Mouse (Mus musculus): ENCODE measurements around the gene Dynlt1a. TPM values are rescaled to one million over a fixed set of nuclear protein-coding genes. Genes with fewer than 3 reads are reported as not detected.
"Not testable (repeated sequence)": the region's sequence is repeated elsewhere in the genome, so short reads cannot be mapped to it uniquely, and the experiment has no call there.

Dynlt1a gene
- polyA plus RNA-seq, 1 experiment from 2014 or later = 47.9 TPM

DNA sequence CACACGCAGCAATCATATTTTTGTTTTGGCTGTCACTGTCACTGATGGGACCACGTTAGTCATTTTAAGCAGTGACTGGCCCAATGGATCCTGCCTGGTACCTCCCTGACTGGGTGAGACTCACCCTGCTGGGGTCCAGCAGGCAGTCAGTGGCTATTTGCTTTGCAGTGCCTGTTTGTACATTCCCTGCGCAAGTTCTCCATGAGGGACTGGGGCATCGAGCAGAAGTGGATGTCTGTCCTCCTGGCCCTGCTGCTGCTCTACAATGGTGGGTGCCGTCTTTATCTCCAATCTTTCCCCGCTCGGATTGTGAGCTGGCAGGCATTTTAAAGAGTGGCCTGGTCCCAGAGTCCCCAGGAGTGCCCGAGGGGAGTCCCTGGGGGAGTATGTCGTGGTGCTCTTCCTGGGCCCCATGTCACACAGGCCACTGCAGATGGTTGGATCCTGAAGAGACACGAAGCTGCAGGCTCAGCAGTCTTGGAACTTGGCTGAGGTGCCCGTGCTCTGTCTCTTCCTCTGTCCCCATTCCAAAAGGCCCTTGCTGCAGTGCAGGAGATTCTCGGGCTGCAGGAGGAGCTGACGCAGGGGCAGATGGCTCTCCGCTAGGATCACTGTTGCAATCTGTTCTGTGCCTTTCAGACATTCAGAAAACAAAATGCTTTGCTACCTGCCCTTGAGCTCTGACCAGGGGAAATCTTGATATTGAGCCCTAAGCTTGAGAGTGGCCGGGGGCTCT, 20.1 kb downstream of the Dynlt1a start:
- not testable (repeated sequence) for ATAC-seq; H3K9me3 ChIP-seq (ENCODE audit: control insufficient read depth, low read length)
- WGBS = 95% methylated on average over 7 of the region's 15 CpGs

GRCm38 (mm10) chr17:6293882-6294281, 23.4 kb downstream of the Dynlt1a start:
- not testable (repeated sequence) for H3K4me2 ChIP-seq (ENCODE audit: low read length); H3K9me3 ChIP-seq (ENCODE audit: control insufficient read depth, low read length); H3K36me3 ChIP-seq (ENCODE audit: control insufficient read depth, insufficient read depth, low read length); H3K27ac ChIP-seq (ENCODE audit: low read depth, low read length); H3K4me1 ChIP-seq (ENCODE audit: control insufficient read depth, insufficient read depth, low read depth, low read length); H3K27me3 ChIP-seq (replicated peaks; ENCODE audit: control insufficient read depth, insufficient read depth, low read length); H3K4me3 ChIP-seq (ENCODE audit: low read length); ATAC-seq; H3K9ac ChIP-seq (ENCODE audit: low read depth, low read length)
- no CpG with 5 or more reads among the region's 5 CpGs for WGBS

More for the DNA sequence above, 20.1 kb downstream of the Dynlt1a start:
- not testable (repeated sequence) for H3K4me2 ChIP-seq (ENCODE audit: low read length); H3K27me3 ChIP-seq (replicated peaks; ENCODE audit: control insufficient read depth, insufficient read depth, low read length); H3K4me3 ChIP-seq (ENCODE audit: low read length); H3K4me1 ChIP-seq (ENCODE audit: control insufficient read depth, insufficient read depth, low read depth, low read length); H3K27ac ChIP-seq (ENCODE audit: low read depth, low read length); H3K9ac ChIP-seq (ENCODE audit: low read depth, low read length); H3K36me3 ChIP-seq (ENCODE audit: control insufficient read depth, insufficient read depth, low read length)

- H3K4me1 ChIP-seq (ENCODE audit: control insufficient read depth, insufficient read depth, low read depth, low read length); H3K9me3 ChIP-seq (ENCODE audit: control insufficient read depth, low read length); H3K4me2 ChIP-seq (ENCODE audit: low read length); H3K36me3 ChIP-seq (ENCODE audit: control insufficient read depth, insufficient read depth, low read length); H3K4me3 ChIP-seq (ENCODE audit: low read length); ATAC-seq; H3K27ac ChIP-seq (ENCODE audit: low read depth, low read length); H3K9ac ChIP-seq (ENCODE audit: low read depth, low read length); H3K27me3 ChIP-seq (replicated peaks; ENCODE audit: control insufficient read depth, insufficient read depth, low read length): not testable (repeated sequence)
- 92% methylated on average over 7 of the region's 12 CpGs for WGBS
Measured at GRCm38 (mm10) chr17:6289045-6289444, 28.3 kb downstream of the Dynlt1a start.

DNA sequence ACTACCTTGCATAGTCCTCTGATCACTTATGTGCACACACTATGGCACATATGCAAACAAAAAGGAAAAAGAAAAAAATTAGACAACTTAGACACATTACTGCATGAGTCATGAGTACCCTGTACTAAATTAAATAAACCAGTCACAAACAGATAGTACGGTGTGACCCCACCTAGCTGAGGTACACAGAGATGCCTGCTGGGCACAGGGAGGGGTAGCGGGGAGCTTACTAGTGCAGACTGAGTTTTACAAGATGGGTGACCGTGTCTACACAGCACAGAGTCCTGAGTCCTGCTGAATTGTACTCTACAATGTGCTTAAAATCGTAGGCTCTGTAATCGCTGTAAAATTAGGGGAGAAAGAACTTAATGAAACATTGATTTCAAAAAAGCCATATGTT, 31.1 kb downstream of the Dynlt1a start:
- H3K27ac ChIP-seq (ENCODE audit: low read depth, low read length); H3K4me1 ChIP-seq (ENCODE audit: control insufficient read depth, insufficient read depth, low read depth, low read length); H3K4me2 ChIP-seq (ENCODE audit: low read length); H3K27me3 ChIP-seq (replicated peaks; ENCODE audit: control insufficient read depth, insufficient read depth, low read length); ATAC-seq; H3K4me3 ChIP-seq (ENCODE audit: low read length); H3K9me3 ChIP-seq (ENCODE audit: control insufficient read depth, low read length); H3K36me3 ChIP-seq (ENCODE audit: control insufficient read depth, insufficient read depth, low read length); H3K9ac ChIP-seq (ENCODE audit: low read depth, low read length): not testable (repeated sequence)
- WGBS = 94% methylated on average over 5 of the region's 5 CpGs

GRCm38 (mm10) chr17:6283137-6283536, 34.2 kb downstream of the Dynlt1a start:
- WGBS = 96% methylated on average over 7 of the region's 10 CpGs
- H3K27ac ChIP-seq (ENCODE audit: low read depth, low read length) = not testable (repeated sequence)

GRCm38 (mm10) chr17:6280513-6280912, 36.8 kb downstream of the Dynlt1a start:
- H3K27ac ChIP-seq (ENCODE audit: low read depth, low read length); ATAC-seq; H3K27me3 ChIP-seq (replicated peaks; ENCODE audit: control insufficient read depth, insufficient read depth, low read length); H3K4me1 ChIP-seq (ENCODE audit: control insufficient read depth, insufficient read depth, low read depth, low read length); H3K4me2 ChIP-seq (ENCODE audit: low read length); H3K36me3 ChIP-seq (ENCODE audit: control insufficient read depth, insufficient read depth, low read length); H3K9me3 ChIP-seq (ENCODE audit: control insufficient read depth, low read length); H3K4me3 ChIP-seq (ENCODE audit: low read length); H3K9ac ChIP-seq (ENCODE audit: low read depth, low read length): not testable (repeated sequence)
- WGBS = 94% methylated on average over 15 of the region's 19 CpGs

More at GRCm38 (mm10) chr17:6283137-6283536, 34.2 kb downstream of the Dynlt1a start:
- ATAC-seq; H3K4me3 ChIP-seq (ENCODE audit: low read length); H3K27me3 ChIP-seq (replicated peaks; ENCODE audit: control insufficient read depth, insufficient read depth, low read length); H3K4me2 ChIP-seq (ENCODE audit: low read length); H3K4me1 ChIP-seq (ENCODE audit: control insufficient read depth, insufficient read depth, low read depth, low read length); H3K9ac ChIP-seq (ENCODE audit: low read depth, low read length); H3K36me3 ChIP-seq (ENCODE audit: control insufficient read depth, insufficient read depth, low read length); H3K9me3 ChIP-seq (ENCODE audit: control insufficient read depth, low read length): not testable (repeated sequence)

GRCm38 (mm10) chr17:6279772-6280171, 37.5 kb downstream of the Dynlt1a start:
- WGBS = 91% methylated on average over 7 of the region's 10 CpGs

DNA sequence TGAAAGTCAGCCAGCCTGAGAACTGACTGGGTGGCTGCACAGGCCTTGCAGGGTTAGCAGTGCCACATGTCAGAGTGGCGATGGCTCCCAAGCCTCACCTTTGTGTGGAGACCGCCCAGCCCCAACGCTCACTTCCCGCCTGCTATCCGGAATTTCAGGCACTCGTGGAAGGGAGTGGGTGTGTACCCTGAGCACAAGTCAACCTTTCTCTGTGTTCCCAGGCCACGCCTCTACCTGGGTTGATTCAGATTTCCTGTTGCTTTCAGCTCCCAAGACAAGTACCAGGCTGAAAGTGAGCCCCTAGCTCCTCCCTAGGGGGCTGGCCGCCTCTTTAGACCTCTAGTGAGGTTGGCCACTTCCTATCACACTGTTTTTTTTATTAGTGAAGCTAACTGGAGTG, 38.1 kb downstream of the Dynlt1a start:
- H3K36me3 ChIP-seq (ENCODE audit: control insufficient read depth, insufficient read depth, low read length); H3K9ac ChIP-seq (ENCODE audit: low read depth, low read length); H3K4me1 ChIP-seq (ENCODE audit: control insufficient read depth, insufficient read depth, low read depth, low read length); ATAC-seq; H3K4me3 ChIP-seq (ENCODE audit: low read length); H3K9me3 ChIP-seq (ENCODE audit: control insufficient read depth, low read length); H3K27me3 ChIP-seq (replicated peaks; ENCODE audit: control insufficient read depth, insufficient read depth, low read length); H3K27ac ChIP-seq (ENCODE audit: low read depth, low read length); H3K4me2 ChIP-seq (ENCODE audit: low read length): not testable (repeated sequence)
- WGBS = 76% methylated on average over 8 of the region's 8 CpGs

More at GRCm38 (mm10) chr17:6279772-6280171, 37.5 kb downstream of the Dynlt1a start:
- H3K4me3 ChIP-seq (ENCODE audit: low read length); ATAC-seq; H3K9ac ChIP-seq (ENCODE audit: low read depth, low read length); H3K27ac ChIP-seq (ENCODE audit: low read depth, low read length); H3K27me3 ChIP-seq (replicated peaks; ENCODE audit: control insufficient read depth, insufficient read depth, low read length); H3K36me3 ChIP-seq (ENCODE audit: control insufficient read depth, insufficient read depth, low read length); H3K4me2 ChIP-seq (ENCODE audit: low read length); H3K9me3 ChIP-seq (ENCODE audit: control insufficient read depth, low read length); H3K4me1 ChIP-seq (ENCODE audit: control insufficient read depth, insufficient read depth, low read depth, low read length): not testable (repeated sequence)

DNA sequence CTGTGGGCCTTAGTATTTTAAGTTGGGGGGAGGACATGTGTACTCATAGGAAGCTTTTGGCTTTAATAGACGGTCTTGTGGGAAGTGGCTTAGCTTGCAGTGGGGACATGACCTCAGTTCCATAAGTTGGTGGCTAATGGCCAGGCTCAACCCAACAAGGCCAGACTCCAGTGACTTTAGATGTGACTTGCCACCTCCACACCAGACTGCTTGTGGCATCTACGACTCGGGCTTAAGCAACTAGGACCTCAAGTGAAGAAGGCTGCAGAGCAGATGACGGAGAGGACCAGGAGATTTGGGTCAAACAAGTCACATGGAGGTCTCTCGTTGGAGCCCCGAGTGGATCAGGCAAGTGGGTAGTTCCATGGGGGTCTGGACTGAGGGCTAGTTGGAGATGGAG, 42.6 kb downstream of the Dynlt1a start:
- WGBS = 100% methylated on average over 4 of the region's 6 CpGs
- not testable (repeated sequence) for H3K4me3 ChIP-seq (ENCODE audit: low read length); H3K4me1 ChIP-seq (ENCODE audit: control insufficient read depth, insufficient read depth, low read depth, low read length); H3K27ac ChIP-seq (ENCODE audit: low read depth, low read length); H3K36me3 ChIP-seq (ENCODE audit: control insufficient read depth, insufficient read depth, low read length); H3K4me2 ChIP-seq (ENCODE audit: low read length); H3K27me3 ChIP-seq (replicated peaks; ENCODE audit: control insufficient read depth, insufficient read depth, low read length); ATAC-seq; H3K9me3 ChIP-seq (ENCODE audit: control insufficient read depth, low read length); H3K9ac ChIP-seq (ENCODE audit: low read depth, low read length)

Measured in hindbrain, embryonic 16.5 days (tissue).